Mouse (Mus musculus) layer of hippocampus, adult 11-12 months (tissue): ENCODE data around the gene Psmb7.

Source experiments
- DNase-seq: peaks from one replicate; pipeline ENCODE4 v3.0.0; 2022; ENCODE audit warnings: low spot score

Gene Psmb7

DNA sequence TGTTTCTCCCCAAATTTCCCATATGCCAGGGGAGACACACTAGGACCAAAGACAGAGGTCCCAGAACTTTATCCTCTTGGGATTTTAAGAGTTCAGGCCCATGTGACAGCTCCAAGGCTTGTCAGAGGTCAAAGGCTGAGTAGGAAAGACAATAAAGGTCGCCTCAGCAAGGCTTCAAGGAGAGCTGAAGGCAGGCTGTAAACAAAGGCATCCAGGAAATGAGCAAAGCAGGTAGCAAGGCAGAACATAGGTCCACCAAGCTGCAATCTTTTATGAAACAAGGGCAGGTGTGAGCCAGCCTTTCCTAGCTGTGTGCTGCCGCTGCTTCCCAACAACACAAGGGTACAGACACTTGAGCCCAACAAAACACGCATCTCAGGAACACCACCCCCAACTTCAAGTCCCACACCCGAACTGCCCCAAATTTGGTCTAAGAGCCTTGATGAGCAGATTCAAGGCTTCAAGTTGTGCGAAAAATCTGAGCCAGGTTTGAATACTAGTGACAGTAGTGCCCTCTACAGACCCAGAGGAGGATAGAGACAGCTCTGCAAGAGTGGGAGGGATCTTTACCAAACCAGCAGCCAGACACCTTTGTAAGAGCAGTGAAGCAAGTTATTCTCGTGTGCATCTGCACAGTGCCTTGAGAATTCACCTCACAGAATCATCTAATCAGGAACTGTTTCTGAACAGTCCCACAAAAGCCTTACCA, 52.0 kb downstream of the Psmb7 start:
- peak; percentile 52 for DNase-seq

DNA sequence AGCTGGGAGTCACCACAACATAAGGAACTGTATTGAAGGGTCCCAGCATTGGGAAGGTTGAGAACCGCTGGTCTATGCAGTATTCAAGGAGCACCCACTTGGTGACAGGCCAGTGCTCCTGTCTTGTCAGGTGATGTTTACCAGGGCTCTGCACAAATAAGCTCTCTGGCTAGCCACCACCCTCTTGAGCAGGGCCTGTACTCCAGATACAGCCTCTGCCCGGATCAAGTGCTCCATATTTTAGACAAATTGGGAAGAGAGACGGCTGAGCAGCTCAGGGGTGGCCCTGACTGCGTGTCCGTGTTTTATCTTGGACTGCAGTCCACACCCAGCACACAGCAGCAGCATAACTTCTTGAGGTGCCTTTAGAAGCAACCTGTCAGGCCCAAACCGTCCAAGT, 57.2 kb downstream of the Psmb7 start:
- DNase-seq, result no peak

DNA sequence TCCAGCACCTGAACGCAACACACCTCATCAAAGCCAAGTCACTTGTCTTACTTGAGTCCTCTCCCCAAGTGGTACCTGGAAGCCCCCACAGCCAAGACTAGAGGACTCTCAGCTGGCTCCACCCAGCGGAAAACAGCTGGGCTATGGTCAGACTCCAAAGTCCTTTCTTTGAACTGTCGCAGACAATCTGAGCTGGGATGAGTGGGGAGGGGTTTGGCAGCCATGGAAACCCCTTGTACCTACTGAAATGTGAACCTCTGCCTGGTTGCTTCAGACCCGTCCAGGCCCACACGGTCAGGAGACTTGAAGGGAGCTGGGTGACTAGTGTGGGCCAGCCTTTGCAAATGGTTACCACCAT, 58.5 kb downstream of the Psmb7 start:
- no peak for DNase-seq

DNA sequence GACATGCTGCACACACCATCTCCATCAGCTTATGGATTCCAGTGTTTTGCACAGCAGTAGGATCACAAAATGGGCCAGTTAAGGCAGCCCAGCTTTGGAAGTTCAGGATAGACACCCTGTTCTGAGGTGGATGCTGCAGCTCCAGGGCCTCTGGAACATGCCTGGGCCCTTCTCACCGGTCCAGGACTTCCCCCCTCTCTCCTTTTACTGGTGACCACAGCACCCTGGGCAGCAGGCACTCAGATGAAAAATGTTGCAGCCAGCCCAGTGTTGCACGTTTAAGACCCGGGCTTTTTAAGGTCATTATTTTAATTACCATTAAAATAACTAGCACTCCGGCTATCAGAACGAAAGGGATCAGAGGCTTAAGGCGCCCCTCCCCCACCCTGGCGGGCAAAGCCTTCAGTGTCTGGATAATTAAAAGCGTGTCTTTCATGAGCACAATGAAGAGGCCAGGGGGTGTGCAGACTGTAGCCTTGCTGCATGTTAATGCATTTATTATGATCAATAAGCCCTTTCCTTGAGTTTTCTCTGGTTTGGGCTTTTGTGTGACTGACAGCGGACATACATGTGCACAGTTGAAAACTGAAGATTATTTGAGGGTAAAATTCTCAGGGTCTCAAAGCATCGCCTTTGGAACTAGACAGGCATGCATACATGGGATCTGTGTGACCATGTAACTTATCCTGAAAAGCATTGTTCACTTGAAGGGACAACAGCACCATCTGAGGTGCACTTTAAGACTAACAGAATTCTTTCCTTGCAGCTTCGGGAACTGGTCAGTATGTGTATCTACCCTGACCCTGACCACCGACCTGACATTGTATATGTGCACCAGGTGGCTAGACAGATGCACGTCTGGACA, 59.1 kb downstream of the Psmb7 start:
- no peak for DNase-seq

DNA sequence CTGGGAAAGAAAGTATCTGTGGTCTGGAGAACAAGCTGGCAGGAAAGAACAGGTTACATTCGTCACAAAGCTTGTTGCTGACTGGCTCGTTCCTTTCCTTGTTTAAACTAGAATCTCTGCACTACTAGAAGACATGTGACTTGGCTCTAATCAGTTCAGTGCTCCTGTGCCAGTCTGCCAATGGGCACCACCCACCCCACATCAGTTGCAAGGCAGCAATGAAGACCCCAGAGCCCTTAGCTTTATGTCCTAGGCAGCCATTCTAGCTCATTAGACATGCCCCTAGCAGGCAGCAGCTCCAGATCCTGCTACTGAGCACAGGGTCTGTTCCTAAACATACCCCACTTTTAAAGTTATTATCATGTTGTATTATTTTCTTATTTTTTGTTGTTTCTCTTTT, 59.9 kb downstream of the Psmb7 start:
- DNase-seq, result no peak

DNA sequence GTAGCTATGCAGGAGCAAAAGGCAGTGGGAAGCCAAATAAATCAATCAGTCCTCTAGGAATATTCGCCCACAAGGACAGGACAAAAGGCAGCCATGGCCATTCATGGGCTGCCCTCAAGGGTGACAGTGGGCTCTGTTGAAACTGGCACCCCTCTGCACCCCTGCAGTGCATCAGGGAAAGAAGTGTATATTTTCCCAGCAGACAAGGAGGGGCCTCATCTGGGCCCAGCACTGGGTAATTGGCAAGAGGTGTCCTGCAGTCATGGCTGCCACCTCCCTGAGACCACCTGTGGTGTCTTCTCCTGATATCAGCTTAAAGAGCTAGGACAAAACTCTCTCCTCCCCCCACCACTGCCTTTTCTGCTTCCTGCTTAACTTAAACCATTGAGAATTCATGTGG, 64.4 kb downstream of the Psmb7 start:
- DNase-seq, result no peak

DNA sequence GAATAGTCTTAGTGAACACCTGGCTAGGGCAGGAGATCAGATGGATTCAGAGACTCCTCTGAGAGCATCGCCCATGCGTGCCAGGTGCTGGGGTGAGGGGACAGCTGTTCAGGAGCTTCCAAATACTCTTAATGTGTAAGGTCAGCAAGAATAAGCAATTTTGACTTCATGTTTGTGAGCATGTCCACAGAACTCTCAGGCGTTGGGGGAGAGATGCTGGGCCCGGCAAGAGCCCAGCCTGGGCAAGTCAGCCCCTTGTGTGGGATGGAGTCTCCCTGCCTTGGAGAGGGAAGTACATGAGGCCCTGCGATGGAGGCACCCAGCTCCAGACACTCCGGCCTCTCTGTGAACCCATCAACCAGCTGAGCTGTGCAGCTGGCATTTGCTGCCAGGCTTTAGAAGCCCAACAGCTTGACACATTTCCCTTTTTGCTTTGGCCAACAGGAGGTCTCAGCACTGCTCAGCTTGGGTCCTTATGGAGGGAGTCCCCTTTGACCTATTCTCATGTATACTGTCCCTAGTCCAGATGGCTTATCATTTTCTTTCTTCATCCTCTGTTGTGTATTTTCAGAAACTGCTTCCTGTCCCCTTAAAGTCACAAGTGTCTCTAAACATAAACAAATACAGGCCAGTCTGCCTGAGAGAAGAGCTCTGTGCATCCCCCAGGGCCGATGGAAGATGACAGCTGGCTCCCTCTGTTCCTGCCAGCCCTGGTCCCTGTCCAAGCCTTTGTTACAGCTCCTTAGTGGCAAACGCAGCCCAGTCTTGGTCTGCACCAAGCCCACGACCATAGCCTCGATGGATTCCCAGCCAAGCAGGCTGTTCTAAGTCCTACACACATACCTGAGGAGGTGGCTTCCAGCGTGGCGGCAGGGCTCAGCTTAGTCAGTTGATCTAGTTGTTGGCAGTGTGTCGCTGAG, 65.0 kb downstream of the Psmb7 start:
- peak; percentile 55 for DNase-seq

DNA sequence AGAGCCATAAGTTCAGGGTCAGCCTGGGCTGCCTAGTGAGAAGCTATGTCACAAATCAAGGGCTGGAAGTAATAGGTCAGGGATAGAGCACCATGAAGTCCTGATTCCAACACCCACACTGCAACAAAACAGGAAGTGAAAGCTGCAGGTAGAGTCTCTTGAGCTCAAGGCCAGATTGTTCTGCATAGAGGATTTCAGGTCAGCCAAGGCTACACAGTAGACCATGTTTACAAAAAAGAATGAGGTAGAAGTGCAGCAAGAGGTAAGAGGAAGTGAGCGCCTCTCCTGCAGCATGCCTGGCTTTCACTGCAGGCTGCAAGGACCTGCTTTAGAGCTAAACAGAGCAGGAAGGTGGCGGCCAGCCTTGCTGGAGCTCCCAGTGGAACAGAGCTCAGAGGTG, 69.2 kb downstream of the Psmb7 start:
- DNase-seq, result no peak

DNA sequence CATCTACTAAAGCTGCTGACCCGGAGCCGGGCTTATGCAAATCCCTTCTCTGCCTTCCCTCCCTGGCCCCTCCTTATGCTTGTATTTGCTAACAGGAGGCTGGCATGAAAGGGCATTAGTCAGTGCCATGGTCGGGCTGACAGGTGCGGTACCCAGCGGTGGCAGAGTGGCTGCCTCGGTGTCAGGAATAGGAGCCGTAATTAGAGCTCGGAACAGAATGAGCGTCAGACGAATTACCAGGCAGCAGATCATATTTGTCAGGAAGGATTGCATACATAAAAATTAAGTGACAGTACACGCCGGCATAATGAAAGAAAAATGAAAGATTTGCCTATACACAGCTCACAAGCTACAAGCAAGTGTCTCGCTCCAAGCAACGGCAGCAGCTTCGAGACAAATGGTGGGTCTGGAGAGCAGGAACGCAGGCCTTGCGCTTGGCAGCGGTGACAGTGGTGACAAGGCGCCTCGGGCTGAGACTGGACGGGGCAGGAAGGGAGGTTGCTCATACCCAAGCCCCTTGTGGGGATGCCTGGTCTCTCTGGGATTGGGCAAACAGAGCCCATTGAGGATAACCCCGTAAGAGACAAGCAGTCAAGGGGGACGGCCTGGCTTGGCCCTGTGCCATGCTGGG, 71.8 kb downstream of the Psmb7 start:
- no peak for DNase-seq

DNA sequence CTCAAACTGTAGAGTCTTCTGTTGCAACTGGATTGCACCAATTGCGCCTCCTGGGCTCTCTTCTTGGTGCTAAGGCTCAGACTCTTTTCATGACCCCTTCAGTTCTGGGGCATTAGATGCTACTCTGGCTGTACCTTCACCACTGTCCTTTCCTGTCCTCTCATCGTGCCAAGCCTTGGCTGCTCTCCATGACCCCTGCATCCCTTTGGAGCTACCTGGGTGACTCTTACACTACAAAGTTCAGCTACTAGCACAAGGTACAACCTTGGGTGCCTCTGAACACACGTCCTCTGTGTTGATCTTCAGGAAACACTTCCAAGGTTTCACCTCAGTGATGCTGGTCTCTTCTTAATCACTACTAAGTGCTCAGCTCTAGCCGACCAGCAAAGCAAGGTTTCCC, 81.3 kb downstream of the Psmb7 start:
- DNase-seq, result no peak

DNA sequence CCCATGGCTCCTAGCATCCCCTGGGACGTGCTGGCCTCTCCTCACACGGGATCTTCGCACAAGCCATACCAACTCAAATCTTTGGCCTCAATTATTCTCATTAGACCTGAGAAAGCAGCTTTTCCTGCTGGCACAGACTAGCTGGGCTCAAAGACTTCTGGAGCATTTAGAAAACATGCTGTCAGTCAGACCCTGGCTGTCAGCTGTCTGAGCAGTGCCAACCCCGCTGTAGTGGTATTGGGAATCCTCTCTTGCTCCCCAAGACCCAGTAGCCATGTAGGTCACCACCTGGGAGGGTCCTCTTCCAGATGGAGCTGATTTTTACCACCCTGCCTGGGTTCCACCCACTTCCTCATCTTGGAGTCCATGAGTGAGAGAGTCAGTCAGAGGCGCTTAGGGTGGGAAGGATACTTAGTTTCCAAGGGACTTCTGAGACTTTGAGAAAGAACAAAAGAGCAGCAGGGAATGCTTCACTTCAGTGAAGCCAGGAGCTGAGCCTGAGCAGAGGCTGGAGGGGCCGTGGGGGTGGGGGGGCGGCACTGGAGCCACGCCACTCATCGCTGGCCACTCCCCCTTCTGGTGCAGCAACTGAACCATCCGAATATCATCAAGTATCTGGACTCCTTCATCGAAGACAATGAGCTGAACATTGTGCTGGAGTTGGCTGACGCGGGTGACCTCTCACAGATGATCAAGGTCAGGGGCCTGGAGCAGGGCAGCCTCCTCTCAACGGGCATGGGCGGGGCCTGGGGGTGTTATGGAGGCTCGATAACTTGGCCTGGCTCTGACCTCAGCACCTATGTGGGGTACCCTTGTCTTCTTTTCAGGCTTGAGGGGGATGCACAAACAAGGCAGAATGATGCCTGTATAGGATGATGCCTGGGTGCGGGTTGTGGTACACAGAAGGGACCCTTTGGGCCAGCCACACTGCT, 83.3 kb downstream of the Psmb7 start:
- DNase-seq, result no peak

DNA sequence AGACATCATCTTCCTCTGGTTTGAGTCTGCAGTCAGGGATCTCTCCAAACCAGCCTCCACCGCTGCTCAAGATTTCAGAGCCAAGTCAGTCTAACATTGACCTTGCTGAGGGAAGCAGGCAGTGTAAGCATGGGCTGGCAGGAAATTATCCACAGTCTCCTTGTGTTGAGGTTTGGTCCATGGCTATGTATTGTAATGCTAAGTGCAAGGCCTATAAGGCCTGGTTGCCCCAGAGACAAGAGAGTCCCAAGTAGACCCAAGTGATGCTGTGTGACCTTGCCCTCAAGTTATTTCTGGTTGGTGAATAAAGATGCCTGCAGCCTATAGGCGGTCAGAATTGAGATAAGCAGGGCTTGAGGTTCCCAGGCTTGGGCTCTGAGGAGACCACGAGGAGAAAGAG, 87.2 kb downstream of the Psmb7 start:
- DNase-seq, result no peak

DNA sequence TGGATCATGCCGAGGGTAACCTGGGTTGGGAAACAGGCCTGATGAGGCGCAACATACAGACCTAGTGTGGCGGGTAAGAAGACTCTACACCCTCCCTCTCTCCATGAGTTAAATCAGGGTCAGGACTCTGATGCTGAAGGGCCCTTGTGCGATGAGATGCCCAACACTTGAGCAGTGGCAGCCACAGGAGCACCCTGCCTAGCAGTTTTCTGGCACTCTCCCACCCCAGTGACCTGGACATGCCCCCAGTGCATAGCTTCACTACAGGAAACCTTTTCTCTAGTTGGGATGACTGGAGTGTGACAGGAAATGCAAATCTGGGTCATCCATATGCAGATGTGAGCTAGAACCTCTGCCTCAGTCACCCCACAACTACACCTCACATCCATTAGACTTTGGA, 88.2 kb downstream of the Psmb7 start:
- no peak for DNase-seq

DNA sequence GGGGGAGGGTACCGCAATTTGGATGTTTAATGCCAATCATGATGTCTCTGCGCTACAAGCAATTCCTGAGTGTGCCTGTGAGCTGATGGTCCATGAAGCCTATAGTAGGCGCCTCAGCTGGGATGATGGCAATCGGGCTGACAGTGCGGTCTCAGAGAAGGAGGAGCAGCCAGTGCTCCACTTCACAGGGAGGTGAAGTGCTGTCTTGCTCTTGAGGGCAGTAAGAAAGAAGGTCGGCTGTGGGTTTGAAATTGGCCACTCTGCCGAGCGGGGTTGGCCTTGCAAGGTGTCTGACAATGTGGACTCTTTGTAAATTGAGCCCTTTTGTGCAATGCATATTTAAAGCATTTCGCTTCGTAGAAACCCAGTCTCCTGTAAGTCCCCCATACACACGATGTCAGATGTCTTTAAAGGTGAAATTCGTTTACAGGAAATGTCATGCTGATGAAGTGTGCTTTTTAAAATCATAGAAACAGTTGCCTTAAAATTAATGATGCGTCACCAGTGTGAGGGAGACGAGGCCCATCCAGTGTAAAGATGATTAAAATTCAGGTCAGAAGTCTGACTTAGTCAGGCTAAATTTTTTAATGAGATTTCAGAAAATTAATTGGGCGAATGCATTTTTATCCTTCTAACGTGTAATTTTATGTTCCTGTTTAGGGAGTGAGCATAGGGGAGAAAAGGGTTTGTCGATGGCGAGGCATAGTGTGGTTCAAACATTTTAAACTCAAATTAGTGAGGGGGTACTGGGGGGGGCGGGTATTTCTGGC, 89.5 kb downstream of the Psmb7 start:
- no peak for DNase-seq

DNA sequence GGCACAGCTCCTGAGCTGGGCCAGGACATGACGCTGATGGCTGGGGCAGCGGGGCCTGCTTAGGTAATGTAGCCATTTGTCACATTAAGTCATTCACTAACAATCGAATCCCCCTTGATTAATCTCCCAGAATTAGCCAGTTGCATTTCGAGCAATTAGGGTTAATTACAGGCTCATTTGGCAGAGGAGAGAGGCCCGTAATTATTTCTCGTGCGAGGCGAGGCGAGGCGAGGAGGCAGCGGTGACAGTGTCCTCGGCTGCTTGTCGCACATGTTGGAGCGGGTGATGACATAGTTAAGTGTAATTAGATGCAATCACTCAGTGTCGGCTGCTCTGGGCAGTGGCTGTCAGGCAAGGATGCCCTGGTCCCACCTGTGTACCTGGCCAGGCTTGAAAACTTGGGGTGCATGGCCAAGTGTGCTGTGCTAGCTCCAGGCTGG, 91.9 kb downstream of the Psmb7 start:
- DNase-seq, result no peak

DNA sequence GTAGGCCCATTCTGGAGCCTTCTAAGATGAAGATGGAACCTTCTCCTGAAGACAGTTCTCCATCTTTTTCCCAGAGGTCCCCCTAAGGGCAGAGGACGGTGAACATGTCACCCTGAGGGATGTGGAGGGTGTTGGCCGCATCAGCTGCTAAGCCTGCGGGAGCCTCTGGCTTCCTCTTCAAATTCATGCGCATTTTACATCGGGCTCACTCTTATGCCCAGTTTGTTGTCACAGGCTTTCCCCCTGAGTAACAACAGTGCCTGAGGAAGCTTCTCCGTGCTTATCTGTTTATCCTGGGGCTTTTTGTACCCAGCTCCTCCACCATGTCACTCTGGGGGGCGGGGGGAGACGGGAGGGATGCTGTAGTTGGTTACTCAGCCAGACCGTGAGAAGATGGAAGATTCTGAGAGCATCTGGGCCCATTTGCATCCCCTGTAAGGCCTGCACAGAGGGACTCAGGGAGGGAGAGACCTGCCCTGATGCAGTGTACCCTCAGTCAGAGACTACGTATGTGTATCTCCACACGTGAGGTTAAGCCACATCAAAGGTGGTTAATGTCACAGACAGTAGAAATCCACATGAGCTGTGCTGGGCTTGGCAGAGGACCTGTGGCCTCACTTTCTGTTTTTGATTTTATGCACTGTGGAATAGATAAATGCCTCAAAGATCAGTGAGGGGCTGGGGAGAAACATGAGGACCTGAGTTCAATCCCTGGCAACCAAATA, 95.9 kb downstream of the Psmb7 start:
- DNase-seq, result no peak

DNA sequence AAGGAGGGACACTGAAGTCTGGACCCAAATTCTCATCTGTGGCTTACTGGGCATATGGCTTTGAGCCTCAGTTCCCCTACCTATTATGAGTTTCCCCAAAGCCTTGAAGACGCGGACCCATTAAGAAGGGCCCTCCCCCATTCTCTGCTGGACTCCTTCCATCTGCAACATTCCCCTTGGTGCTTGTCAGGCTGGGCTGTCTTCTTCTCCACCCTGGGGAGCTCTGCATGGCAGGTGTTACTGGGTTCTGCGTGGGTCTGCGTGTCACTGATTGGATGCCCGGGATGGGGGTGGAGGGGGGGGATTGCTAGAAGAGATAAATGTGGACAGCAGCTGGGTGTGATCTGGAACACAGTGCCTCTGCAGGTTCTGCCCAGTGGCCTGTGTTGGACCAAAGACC, 97.1 kb downstream of the Psmb7 start:
- DNase-seq, result no peak

DNA sequence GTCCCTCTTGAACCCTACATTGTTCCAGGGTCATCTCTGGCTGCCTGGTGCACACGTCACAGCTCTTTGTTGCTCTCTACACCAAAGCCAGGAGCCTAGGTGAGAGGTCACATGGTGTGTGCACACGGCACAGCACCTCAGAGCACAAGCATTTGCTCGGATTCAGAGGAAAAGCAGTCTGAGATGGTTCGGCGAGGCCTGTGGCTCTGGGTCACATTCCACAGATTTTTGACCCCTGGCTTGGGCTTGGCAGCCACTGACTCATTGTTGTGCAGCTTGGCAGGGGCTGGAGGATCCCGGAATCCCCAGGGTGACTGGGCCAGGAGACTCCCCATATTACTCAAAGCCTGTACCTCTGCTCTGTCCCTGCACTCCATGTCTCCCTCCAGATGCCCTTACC, 97.7 kb downstream of the Psmb7 start:
- DNase-seq, result no peak

DNA sequence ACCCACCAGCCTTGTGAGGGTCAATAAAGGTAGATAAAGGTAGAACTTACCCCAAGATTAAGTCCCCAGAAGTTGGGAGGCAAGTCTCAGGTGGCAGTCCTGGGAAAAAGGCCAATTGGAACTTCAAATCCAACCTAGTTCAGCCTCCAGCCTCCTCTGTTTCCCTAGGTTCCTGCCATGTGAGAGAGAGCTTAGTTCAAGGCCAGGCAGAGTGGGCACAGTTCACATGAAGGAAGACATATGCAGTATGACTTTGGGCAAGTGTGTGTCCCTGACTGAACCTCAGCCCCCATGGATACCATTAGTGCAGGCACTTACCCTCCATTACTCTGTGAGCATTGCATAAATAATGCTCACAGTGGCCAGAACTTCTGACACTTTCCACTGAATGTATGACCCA, 98.2 kb downstream of the Psmb7 start:
- DNase-seq, result no peak

DNA sequence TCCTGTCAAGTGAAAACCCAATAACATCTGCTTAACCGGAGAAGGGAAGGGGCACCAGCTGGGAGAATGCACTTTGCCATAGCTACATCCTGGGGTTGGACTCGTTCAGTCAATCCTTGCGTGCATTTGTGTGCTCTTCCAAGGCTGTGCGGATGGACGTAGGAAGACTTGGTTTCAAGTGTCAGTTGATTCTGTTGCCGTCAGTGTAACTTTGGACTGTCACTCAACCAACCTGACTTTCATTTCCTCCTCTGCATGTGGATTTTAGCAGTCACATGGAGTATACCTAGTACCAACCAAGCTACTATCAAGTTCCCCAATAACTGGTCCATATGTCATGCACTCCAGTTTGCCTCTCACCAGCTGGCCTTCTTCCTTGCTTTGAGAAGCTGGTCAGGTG, 98.9 kb downstream of the Psmb7 start:
- no peak for DNase-seq
